Mouse (Mus musculus) lung, embryonic 14.5 days (tissue): ENCODE data around the gene Cfap77. TPM values are rescaled to one million over a fixed set of nuclear protein-coding genes. Genes with fewer than 3 reads are reported as not detected.
A peak's percentile ranks its signal among the peaks of the same experiment; 100 is the strongest.

Source experiments
- ATAC-seq: fragments of 200-750 bp; cut with Nextera tagmentation; 2 replicates; pipeline ENCODE4 v1.8.0; 2017; ENCODE audit warnings: mild to moderate bottlenecking, moderate TSS enrichment, moderate library complexity; ENCODE audit not compliant: insufficient read depth
- DNase-seq: peaks from one replicate; pipeline ENCODE4 v3.0.0-alpha.2; 2015
- H3K27ac ChIP-seq: fragments of 300-500 bp; sonication (generic); 2 replicates; pipeline ENCODE4 v1.5.1; 2014; ENCODE audit warnings: low read depth, mild to moderate bottlenecking, moderate library complexity
- H3K27me3 ChIP-seq: fragments of 300-500 bp; sonication (generic); 2 replicates; pipeline ENCODE4 v1.6.1; 2014; ENCODE audit warnings: low read length, control low read depth; ENCODE audit not compliant: insufficient read depth
- H3K36me3 ChIP-seq: fragments of 300-500 bp; sonication (generic); 2 replicates; pipeline ENCODE4 v1.6.1; 2014; ENCODE audit warnings: control low read depth; ENCODE audit not compliant: insufficient read depth
- H3K4me1 ChIP-seq: fragments of 300-500 bp; sonication (generic); 2 replicates; pipeline ENCODE4 v1.6.1; 2014; ENCODE audit warnings: antibody characterized with exemption, control low read depth; ENCODE audit not compliant: insufficient read depth
- H3K4me2 ChIP-seq: fragments of 300-500 bp; sonication (generic); 2 replicates; pipeline ENCODE4 v1.6.1; 2014; ENCODE audit warnings: mild to moderate bottlenecking
- H3K4me3 ChIP-seq: fragments of 300-500 bp; sonication (generic); 2 replicates; pipeline ENCODE4 v1.5.1; 2014; ENCODE audit warnings: low read depth, low read length
- H3K9ac ChIP-seq: fragments of 300-500 bp; sonication (generic); 2 replicates; pipeline ENCODE4 v1.6.1; 2014
- H3K9me3 ChIP-seq: fragments of 300-500 bp; sonication (generic); 2 replicates; pipeline ENCODE4 v1.6.1; 2016; ENCODE audit warnings: low read depth, low read length, control low read depth
- CTCF ChIP-seq: IDR thresholded peaks from 2 replicates; pipeline ENCODE4 v1.5.1; 2016; ENCODE audit warnings: antibody characterized with exemption, low read depth
- WGBS: fragments of 180-500 bp; shearing (Covaris S2); extraction: QIAGEN DNeasy Blood & Tissue Kit; methylation state at CpG from one replicate; pipeline ENCODE4 v1.1.7; 2014; 5-methylcytosine and 5-hydroxymethylcytosine counted together
- polyA plus RNA-seq: library from polyadenylated mRNA; unstranded; fragments of >200 nt; fragmentation: Nextera tagmentation; extraction: Ambion mirVana; gene quantifications from 2 replicates; pipeline ENCODE4 v1.2.1, GENCODE M21; 2014

The Cfap77 gene
- polyA plus RNA-seq, 1 experiment from 2014 or later: 0.76 TPM

GRCm38 (mm10) chr2:28910877-28911276 lies 144.0 kb downstream of the Cfap77 start:
- Histone ChIP-seq H3K4me3 (no peak overlapping the region), H3K27ac (no peak overlapping the region), H3K9ac (no peak overlapping the region), H3K4me2 (no peak overlapping the region), H3K36me3 (peaks cover 5% of the 10 kb centered on the region; the same call in 1 of the 2 replicates), H3K27me3 (peaks cover 93% of the 10 kb centered on the region), H3K9me3 (no peaks in the 10 kb centered on the region), H3K4me1 (no peaks in the 10 kb centered on the region)
- ATAC-seq (no peak), DNase-seq (no peak)
- TF ChIP-seq CTCF: no peak
- 7% methylated on average over 3 of the region's 3 CpGs for WGBS

- WGBS: 10% methylated on average over 25 of the region's 25 CpGs
- Histone ChIP-seq H3K4me2 (no peak overlapping the region), H3K4me1 (no peaks in the 10 kb centered on the region), H3K36me3 (peaks cover 8% of the 10 kb centered on the region; the same call in 1 of the 2 replicates), H3K9me3 (no peaks in the 10 kb centered on the region), H3K9ac (no peak overlapping the region), H3K4me3 (no peak overlapping the region), H3K27ac (no peak overlapping the region), H3K27me3 (peaks cover 85% of the 10 kb centered on the region)
- DNase-seq (no peak), ATAC-seq (no peak)
- TF ChIP-seq CTCF: no peak
Measured at GRCm38 (mm10) chr2:28909818-28910710, 144.8 kb downstream of the Cfap77 start.

GRCm38 (mm10) chr2:28909186-28909817 lies 145.6 kb downstream of the Cfap77 start:
- Histone ChIP-seq H3K27ac (no peak overlapping the region), H3K4me1 (no peaks in the 10 kb centered on the region), H3K27me3 (peaks cover 77% of the 10 kb centered on the region), H3K4me2 (peak overlapping the region; percentile 4; the same call in 1 of the 2 replicates), H3K36me3 (peaks cover 13% of the 10 kb centered on the region; the same call in 1 of the 2 replicates), H3K4me3 (peak overlapping the region; percentile 10; the same call in 1 of the 2 replicates), H3K9ac (no peak overlapping the region), H3K9me3 (no peaks in the 10 kb centered on the region)
- no peak for DNase-seq
- no peak for ATAC-seq
- no peak for TF ChIP-seq CTCF
- 1% methylated on average over 41 of the region's 41 CpGs for WGBS

GRCm38 (mm10) chr2:28908389-28909153 lies 146.3 kb downstream of the Cfap77 start:
- Histone ChIP-seq H3K27ac (no peak overlapping the region), H3K4me3 (peak overlapping the region; percentile 14), H3K27me3 (peaks cover 70% of the 10 kb centered on the region), H3K9ac (no peak overlapping the region), H3K36me3 (peaks cover 13% of the 10 kb centered on the region; the same call in 1 of the 2 replicates), H3K9me3 (no peaks in the 10 kb centered on the region), H3K4me2 (peak overlapping the region; percentile 41), H3K4me1 (no peaks in the 10 kb centered on the region)
- ATAC-seq (peak; percentile 35; the same call in 1 of the 2 replicates), DNase-seq (no peak)
- no peak for TF ChIP-seq CTCF
- under 1% methylated on average over 39 of the region's 39 CpGs for WGBS

- WGBS: 6% methylated on average over 10 of the region's 10 CpGs
- Histone ChIP-seq H3K27ac (no peak overlapping the region), H3K9me3 (no peaks in the 10 kb centered on the region), H3K27me3 (peaks cover 63% of the 10 kb centered on the region), H3K4me2 (peak overlapping the region; percentile 41), H3K9ac (no peak overlapping the region), H3K4me3 (peak overlapping the region; percentile 14), H3K36me3 (peaks cover 13% of the 10 kb centered on the region; the same call in 1 of the 2 replicates), H3K4me1 (no peaks in the 10 kb centered on the region)
- ATAC-seq (0 out of 2 replicates have a peak, but pooled peaks have one; percentile 14), DNase-seq (no peak)
- no peak for TF ChIP-seq CTCF
Measured at GRCm38 (mm10) chr2:28907691-28908388, 147.0 kb downstream of the Cfap77 start.

GRCm38 (mm10) chr2:28905561-28905960 lies 149.3 kb downstream of the Cfap77 start:
- no peak overlapping the region for H3K4me3 ChIP-seq

More at GRCm38 (mm10) chr2:28905561-28905960, 149.3 kb downstream of the Cfap77 start:
- no peak overlapping the region for H3K4me2 ChIP-seq
- no peaks in the 10 kb centered on the region for H3K9me3 ChIP-seq
- no peaks in the 10 kb centered on the region for H3K4me1 ChIP-seq
- no peak overlapping the region for H3K27ac ChIP-seq
- H3K27me3 ChIP-seq: peaks cover 40% of the 10 kb centered on the region
- no peak for TF ChIP-seq CTCF
- no peak for DNase-seq
- no peak for ATAC-seq
- peaks cover 22% of the 10 kb centered on the region for H3K36me3 ChIP-seq
- WGBS: 77% methylated on average over 4 of the region's 4 CpGs
- no peak overlapping the region for H3K9ac ChIP-seq
